Mouse (Mus musculus) forebrain, embryonic 14.5 days (tissue): ENCODE data around the gene Mamdc2. TPM values are rescaled to one million over a fixed set of nuclear protein-coding genes. Genes with fewer than 3 reads are reported as not detected.
A peak's percentile ranks its signal among the peaks of the same experiment; 100 is the strongest.

ENCODE experiments used
- ATAC-seq: fragments of 200-750 bp; cut with Nextera tagmentation; 2 replicates; pipeline ENCODE4 v1.8.0; 2017; ENCODE audit warnings: mild to moderate bottlenecking, moderate library complexity
- DNase-seq: peaks from one replicate; pipeline ENCODE4 v3.0.0-alpha.2; 2015; ENCODE audit warnings: low spot score
- H3K27ac ChIP-seq: fragments of 300-500 bp; sonication (generic); 2 replicates; pipeline ENCODE4 v1.5.1; 2014; ENCODE audit warnings: low read depth, mild to moderate bottlenecking, control low read depth, low read length, moderate library complexity
- H3K27me3 ChIP-seq: fragments of 300-500 bp; sonication (generic); replicated peaks from 2 replicates; pipeline ENCODE4 v1.6.1; 2014; ENCODE audit warnings: low read length, control low read depth, mixed read lengths; ENCODE audit not compliant: control insufficient read depth, insufficient read depth
- H3K36me3 ChIP-seq: fragments of 300-500 bp; sonication (generic); 2 replicates; pipeline ENCODE4 v1.6.1; 2014; ENCODE audit warnings: low read length, control low read depth; ENCODE audit not compliant: control insufficient read depth, insufficient read depth
- H3K4me1 ChIP-seq: fragments of 300-500 bp; sonication (generic); 2 replicates; pipeline ENCODE4 v1.6.1; 2014; ENCODE audit warnings: antibody characterized with exemption, low read length, control low read depth; ENCODE audit not compliant: control insufficient read depth, insufficient read depth
- H3K4me2 ChIP-seq: fragments of 300-500 bp; sonication (generic); 2 replicates; pipeline ENCODE4 v1.6.1; 2014; ENCODE audit warnings: mild to moderate bottlenecking, control low read depth, low read length
- H3K4me3 ChIP-seq: fragments of 300-500 bp; sonication (generic); 2 replicates; pipeline ENCODE4 v1.5.1; 2014; ENCODE audit warnings: low read depth, low read length, control low read depth
- H3K9ac ChIP-seq: fragments of 300-500 bp; sonication (generic); 2 replicates; pipeline ENCODE4 v1.6.1; 2014; ENCODE audit warnings: mild to moderate bottlenecking, low read length, control low read depth, moderate library complexity
- H3K9me3 ChIP-seq: fragments of 300-500 bp; sonication (generic); replicated peaks from 2 replicates; pipeline ENCODE4 v1.6.1; 2016; ENCODE audit warnings: low read length, control low read depth, mixed read lengths; ENCODE audit not compliant: control insufficient read depth
- WGBS: fragments of 180-500 bp; shearing (Covaris S2); extraction: QIAGEN DNeasy Blood & Tissue Kit; methylation state at CpG from one replicate; pipeline ENCODE4 v1.1.7; 2014; 5-methylcytosine and 5-hydroxymethylcytosine counted together
- polyA plus RNA-seq: library from polyadenylated mRNA; unstranded; fragments of >200 nt; fragmentation: Nextera tagmentation; extraction: Ambion mirVana; gene quantifications from 2 replicates; pipeline ENCODE4 v1.2.1, GENCODE M21; 2014

Mamdc2 gene
- polyA plus RNA-seq, 1 experiment from 2014 or later: 1.8 TPM

DNA sequence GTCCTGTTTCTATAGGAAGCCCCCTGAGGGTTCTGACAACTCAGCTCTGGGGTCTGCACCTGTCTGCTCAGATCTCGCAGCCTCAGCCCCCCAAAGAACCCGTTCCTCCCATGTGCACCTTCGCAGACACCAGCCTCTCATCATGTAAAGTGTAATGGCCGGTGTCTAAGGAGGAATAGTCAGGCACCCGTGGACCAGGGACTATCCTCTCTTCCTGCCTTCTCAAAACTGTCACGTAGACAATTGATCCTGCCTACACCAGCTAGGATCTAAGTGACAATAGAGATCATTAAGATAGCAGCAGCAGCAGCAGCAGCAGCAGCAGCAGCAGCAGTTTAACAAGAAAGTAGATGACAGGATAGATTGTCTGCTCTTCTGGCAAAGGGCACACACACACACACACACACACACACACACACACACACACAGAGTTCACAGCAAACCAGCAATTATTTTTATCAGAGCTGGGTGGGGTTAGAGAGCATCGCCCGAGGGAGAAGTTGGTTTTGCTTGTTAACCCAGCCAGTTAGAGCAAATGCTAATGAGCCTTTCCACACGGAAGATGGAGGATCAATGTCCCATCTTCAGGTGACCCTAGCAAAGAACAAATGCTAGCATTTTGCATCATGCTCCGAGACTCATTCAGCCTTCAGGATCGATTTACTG lies 71.6 kb downstream of the Mamdc2 start:
- Histone ChIP-seq H3K9ac (no peak overlapping the region), H3K4me2 (no peak overlapping the region), H3K9me3 (no peaks in the 10 kb centered on the region), H3K27me3 (no peaks in the 10 kb centered on the region), H3K4me1 (no peaks in the 10 kb centered on the region), H3K36me3 (no peaks in the 10 kb centered on the region), H3K27ac (no peak overlapping the region), H3K4me3 (no peak overlapping the region)
- 44% methylated on average over 11 of the region's 11 CpGs for WGBS
- DNase-seq (no peak), ATAC-seq (no peak)

DNA sequence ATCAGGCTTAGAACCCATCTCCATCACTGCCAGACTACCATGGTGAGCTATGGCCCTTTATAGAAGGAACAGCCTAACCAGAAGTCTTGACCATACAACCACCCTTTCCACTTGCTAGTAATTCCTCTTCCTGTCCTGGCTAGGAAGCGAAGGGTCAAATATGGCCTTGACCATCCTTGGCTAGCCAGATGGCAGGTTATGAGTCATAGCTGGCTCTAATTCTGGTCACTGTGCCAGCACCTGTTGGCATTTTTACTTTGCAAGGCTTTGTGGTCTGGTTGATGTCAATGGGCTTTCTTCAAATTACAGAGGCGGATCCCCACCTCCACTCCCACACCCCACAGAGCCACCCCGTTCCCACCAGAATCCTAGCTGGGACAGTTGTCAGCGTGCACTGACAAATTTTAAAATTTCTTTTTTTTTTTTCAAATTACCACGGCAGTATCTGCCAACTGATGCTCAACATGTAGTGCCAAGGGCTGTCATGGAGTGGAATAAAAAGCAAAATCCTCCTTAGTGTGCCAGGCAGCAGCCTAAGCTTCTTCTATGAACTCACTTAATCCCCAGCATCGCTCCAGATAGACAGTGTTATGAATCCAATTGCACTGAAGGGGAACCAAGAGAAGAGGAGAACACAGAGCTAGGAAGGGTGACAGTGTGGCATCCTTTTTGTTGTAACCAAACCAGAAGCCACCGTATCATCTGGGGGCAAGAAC lies 73.1 kb downstream of the Mamdc2 start:
- Histone ChIP-seq H3K27ac (no peak overlapping the region), H3K4me3 (no peak overlapping the region), H3K9me3 (no peaks in the 10 kb centered on the region), H3K9ac (no peak overlapping the region), H3K4me2 (no peak overlapping the region), H3K36me3 (no peaks in the 10 kb centered on the region), H3K27me3 (no peaks in the 10 kb centered on the region), H3K4me1 (no peaks in the 10 kb centered on the region)
- peak; percentile 48 for DNase-seq
- ATAC-seq: no peak
- 75% methylated on average over 7 of the region's 7 CpGs for WGBS

DNA sequence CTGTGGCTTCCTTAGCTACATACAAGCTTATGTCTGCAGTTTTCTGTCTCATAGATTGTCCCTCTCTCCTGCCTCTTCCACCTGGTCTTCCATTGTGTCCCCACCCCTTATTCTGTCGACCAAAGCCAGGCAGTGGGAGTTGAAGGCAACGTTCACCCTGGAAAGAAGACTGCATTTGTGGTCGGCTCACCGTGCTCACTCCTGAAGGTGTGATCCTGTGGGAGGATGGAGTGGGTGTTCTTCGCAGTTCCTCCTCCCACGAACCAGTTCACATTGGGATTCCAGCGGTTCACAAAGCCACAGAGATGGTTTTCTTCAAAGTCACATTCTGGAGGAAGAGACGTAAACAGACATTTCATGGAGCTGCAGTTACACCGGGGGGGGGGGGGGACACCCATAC lies 74.5 kb downstream of the Mamdc2 start:
- Histone ChIP-seq H3K36me3 (no peaks in the 10 kb centered on the region), H3K9ac (no peak overlapping the region), H3K27me3 (no peaks in the 10 kb centered on the region), H3K4me1 (no peaks in the 10 kb centered on the region), H3K4me3 (no peak overlapping the region), H3K4me2 (no peak overlapping the region), H3K9me3 (no peaks in the 10 kb centered on the region), H3K27ac (no peak overlapping the region)
- DNase-seq: no peak
- 77% methylated on average over 9 of the region's 9 CpGs for WGBS
- no peak for ATAC-seq

DNA sequence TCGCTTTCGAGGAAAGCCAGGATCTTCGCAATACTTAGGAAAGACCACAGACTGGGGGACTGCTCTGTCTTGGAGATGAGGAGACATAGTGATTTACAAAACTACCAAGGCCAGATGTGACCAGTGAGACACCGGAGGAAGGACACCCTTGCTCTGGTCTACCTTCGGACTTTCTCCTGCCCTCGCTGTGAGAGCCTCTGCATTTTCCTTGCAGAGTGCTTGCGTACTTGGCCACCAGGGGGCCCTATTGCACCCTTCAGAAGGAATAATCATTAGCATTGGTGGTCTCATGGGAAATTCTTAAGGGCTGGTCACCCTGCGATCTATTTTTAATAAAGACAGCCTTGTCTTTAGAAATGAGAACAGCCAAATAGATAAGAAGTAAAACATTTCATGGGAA lies 75.0 kb downstream of the Mamdc2 start:
- Histone ChIP-seq H3K27me3 (no peaks in the 10 kb centered on the region), H3K4me1 (no peaks in the 10 kb centered on the region), H3K9me3 (no peaks in the 10 kb centered on the region), H3K9ac (no peak overlapping the region), H3K4me3 (no peak overlapping the region), H3K27ac (no peak overlapping the region), H3K4me2 (no peak overlapping the region), H3K36me3 (no peaks in the 10 kb centered on the region)
- DNase-seq: peak; percentile 80
- WGBS: 50% methylated on average over 8 of the region's 8 CpGs
- ATAC-seq: peak; percentile 20; the same call in 1 of the 2 replicates

DNA sequence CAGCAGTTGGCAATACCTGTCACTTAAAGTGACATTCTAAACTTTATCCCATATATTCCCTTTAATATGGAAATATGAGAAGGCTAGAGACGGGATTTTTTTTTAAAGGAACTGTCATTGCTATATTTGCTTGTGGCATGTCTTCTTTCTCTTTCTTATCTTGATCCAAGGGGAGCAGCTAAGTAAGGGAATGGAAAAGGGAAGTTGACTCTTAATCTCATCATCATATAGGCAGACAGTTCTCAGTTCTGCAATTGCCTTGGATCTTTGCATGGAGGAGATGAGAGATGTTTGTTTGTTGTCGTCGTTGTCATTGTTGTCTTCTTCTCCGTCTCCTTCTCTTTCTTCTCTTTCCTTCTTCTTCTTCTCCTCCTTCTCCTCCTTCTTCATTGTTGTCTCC lies 79.0 kb downstream of the Mamdc2 start:
- 92% methylated on average over 4 of the region's 4 CpGs for WGBS
- ATAC-seq: no peak
- no peaks in the 10 kb centered on the region for H3K9me3 ChIP-seq

DNA sequence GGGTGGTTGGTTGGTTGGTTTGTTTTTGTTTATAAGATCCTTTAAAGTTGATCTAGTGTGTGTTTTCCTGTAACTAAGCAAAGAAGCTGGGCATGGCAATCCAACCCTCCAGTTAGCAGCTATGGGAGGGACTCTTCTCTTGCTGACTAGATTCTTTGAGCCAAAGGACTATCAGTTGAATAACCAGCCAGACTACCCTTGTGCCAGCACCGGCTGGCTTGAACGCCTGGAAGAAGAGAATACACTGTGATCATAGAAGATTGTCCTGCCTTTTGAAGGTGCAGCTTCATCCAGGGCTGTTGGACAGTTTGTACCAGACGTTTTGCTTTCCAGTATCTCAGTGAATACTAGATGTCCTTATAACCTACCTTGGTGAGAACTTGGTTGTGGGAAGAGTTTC lies 86.2 kb downstream of the Mamdc2 start:
- DNase-seq (no peak), ATAC-seq (no peak)

More for the DNA sequence above, 79.0 kb downstream of the Mamdc2 start:
- H3K4me2 ChIP-seq: no peak overlapping the region
- no peak overlapping the region for H3K27ac ChIP-seq
- H3K9ac ChIP-seq: no peak overlapping the region
- H3K4me3 ChIP-seq: no peak overlapping the region
- DNase-seq: no peak
- no peaks in the 10 kb centered on the region for H3K27me3 ChIP-seq
- H3K4me1 ChIP-seq: no peaks in the 10 kb centered on the region
- H3K36me3 ChIP-seq: no peaks in the 10 kb centered on the region

DNA sequence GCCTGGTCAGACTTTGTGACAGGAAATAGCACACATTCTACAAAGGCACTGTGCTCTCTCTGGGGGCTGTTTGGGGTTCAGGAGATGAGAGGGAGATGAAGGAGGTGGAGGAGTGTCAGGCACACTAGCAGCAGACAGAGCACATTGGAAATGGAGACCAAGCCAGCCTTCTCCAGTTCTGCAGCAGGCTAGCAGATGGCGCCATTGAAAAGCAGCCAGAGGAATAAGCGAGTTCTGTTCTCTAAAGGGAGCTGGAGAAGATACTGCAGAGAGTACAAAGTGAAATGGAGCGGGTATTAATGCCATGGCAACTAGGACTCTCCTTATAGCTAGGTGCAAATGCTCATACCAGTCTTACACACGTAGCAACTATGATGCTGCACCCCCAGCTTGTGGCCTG lies 87.1 kb downstream of the Mamdc2 start:
- Histone ChIP-seq H3K27me3 (no peaks in the 10 kb centered on the region), H3K4me2 (no peak overlapping the region), H3K4me3 (no peak overlapping the region), H3K36me3 (no peaks in the 10 kb centered on the region), H3K9ac (no peak overlapping the region), H3K4me1 (no peaks in the 10 kb centered on the region), H3K27ac (peak overlapping the region; percentile 14; the same call in 1 of the 2 replicates), H3K9me3 (no peaks in the 10 kb centered on the region)
- peak; percentile 72; the same call in 1 of the 2 replicates for ATAC-seq
- 64% methylated on average over 4 of the region's 4 CpGs for WGBS
- peak; percentile 74 for DNase-seq

More for the DNA sequence above, 86.2 kb downstream of the Mamdc2 start:
- H3K4me2 ChIP-seq: no peak overlapping the region
- H3K27ac ChIP-seq: no peak overlapping the region
- no peaks in the 10 kb centered on the region for H3K9me3 ChIP-seq
- H3K36me3 ChIP-seq: no peaks in the 10 kb centered on the region
- no peaks in the 10 kb centered on the region for H3K4me1 ChIP-seq
- H3K9ac ChIP-seq: no peak overlapping the region
- H3K27me3 ChIP-seq: no peaks in the 10 kb centered on the region
- no peak overlapping the region for H3K4me3 ChIP-seq
- 86% methylated on average over 3 of the region's 3 CpGs for WGBS

DNA sequence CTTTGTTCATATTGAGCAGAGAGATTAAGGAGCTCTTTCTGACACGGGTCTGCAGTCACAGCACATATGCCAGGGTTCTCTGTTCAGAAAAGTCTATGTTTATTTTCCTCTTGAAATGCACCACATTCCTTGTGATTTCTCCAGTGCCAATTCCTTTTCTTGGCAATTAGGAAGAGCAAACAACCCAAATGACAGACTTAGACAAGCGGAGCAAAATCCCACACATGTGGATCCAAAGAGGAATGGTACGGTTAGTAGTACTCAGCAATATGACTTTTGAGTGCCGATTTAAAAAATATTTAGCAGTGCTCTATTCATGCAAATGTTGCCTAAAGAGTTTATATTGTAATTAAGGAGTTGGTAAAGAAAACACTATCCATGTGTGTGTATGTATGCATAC lies 87.7 kb downstream of the Mamdc2 start:
- 80% methylated on average over 4 of the region's 4 CpGs for WGBS
- DNase-seq (peak; percentile 48), ATAC-seq (no peak)
- Histone ChIP-seq H3K36me3 (no peaks in the 10 kb centered on the region), H3K27me3 (no peaks in the 10 kb centered on the region), H3K4me3 (no peak overlapping the region), H3K4me2 (no peak overlapping the region), H3K27ac (0 out of 2 replicates have a peak overlapping the region, but pooled peaks have one; percentile 14), H3K4me1 (no peaks in the 10 kb centered on the region), H3K9ac (no peak overlapping the region), H3K9me3 (no peaks in the 10 kb centered on the region)

DNA sequence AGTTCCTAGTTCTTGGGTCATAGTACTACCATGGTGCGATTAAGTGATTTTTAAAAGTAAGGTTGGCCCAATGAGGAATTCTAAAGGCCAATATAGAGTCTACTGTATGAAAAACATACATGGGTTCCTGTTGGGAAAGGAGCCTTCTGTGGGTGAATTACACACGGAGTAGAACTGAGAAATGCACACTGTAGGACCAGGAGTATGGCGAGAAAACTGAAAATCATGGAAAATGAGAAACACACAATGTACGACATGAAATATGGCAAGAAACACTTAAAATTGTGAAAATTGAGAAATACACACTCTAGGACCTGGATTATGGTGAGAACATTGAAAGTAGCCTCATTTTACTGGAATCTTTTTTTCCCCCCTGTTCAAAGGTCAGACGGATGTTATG lies 91.0 kb downstream of the Mamdc2 start:
- H3K4me2 ChIP-seq: no peak overlapping the region
- DNase-seq (no peak), ATAC-seq (no peak)
- 89% methylated on average over 5 of the region's 5 CpGs for WGBS
- no peak overlapping the region for H3K4me3 ChIP-seq
- H3K4me1 ChIP-seq: 0 out of 2 replicates have a peak, but pooled peaks cover 2% of the 10 kb centered on the region
- no peak overlapping the region for H3K27ac ChIP-seq
- no peaks in the 10 kb centered on the region for H3K36me3 ChIP-seq
- no peak overlapping the region for H3K9ac ChIP-seq
- H3K9me3 ChIP-seq: no peaks in the 10 kb centered on the region
- no peaks in the 10 kb centered on the region for H3K27me3 ChIP-seq
